Mouse (Mus musculus) embryonic fibroblast, embryonic 13.5 days (primary cell): Measurements from ENCODE around the gene Nrap.

Experiments used
- CTCF ChIP-seq: IDR thresholded peaks from 2 replicates; pipeline ENCODE4 v1.5.1; 2011; ENCODE audit warnings: mild to moderate bottlenecking, control low read depth, low read length, moderate library complexity, borderline replicate concordance; ENCODE audit not compliant: insufficient read depth
- POLR2A ChIP-seq: IDR thresholded peaks from 2 replicates; pipeline ENCODE4 v1.6.1; 2011; ENCODE audit warnings: low read depth, mild to moderate bottlenecking, control low read depth, low read length, moderate library complexity

DNA sequence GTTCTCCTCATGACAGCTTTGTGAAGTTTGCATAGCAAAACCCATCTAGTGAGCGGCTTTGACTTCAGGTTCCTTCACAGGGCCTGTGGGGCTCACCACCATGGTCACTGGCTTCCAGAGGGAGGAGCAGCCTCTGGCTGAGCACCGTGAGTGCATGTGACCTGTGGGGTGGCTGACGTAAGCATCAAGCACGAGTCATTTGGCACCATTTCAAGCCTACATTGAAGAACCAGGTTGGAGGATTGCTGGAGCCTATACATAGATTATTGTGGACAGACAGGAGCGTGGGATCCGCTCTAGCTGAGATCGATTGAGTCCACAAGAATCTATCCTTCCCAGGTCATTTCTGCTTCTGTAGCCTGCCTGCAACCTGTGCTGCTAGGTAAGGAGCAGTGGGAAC is 103.0 kb downstream of the Nrap start, which contains the start of gene Habp2:
- TF ChIP-seq CTCF (no peak), POLR2A (no peak)
